Mouse (Mus musculus) ES-E14 (cell line): ENCODE results near the gene Nxph4. TPM values are rescaled to one million over a fixed set of nuclear protein-coding genes. Genes with fewer than 3 reads are reported as not detected.

Experiments used
- DNase-seq: peaks from one replicate; pipeline ENCODE4 v3.0.0-alpha.2; 2013; ENCODE audit warnings: low read depth, low spot score
- H3K27ac ChIP-seq: 2 replicates; pipeline ENCODE4 v1.5.1; 2012; ENCODE audit warnings: low read depth, mild to moderate bottlenecking, low read length, moderate library complexity, mixed read lengths; ENCODE audit not compliant: poor library complexity, insufficient read depth, severe bottlenecking
- H3K36me3 ChIP-seq: 2 replicates; pipeline ENCODE4 v1.6.1; 2012; ENCODE audit warnings: mild to moderate bottlenecking, low read length, moderate library complexity, mixed read lengths; ENCODE audit not compliant: control insufficient read depth, poor library complexity, insufficient read depth, severe bottlenecking
- H3K4me1 ChIP-seq, 2 experiments: fragments of 150-350 bp in 1 of 2; sonication (generic) in 1 of 2; 2 replicates each; pipeline ENCODE4 v1.6.1; 2012; ENCODE audit warnings: low read length in 2 of 2, mild to moderate bottlenecking in 1 of 2, mixed read lengths in 1 of 2; ENCODE audit not compliant: control insufficient read depth in 2 of 2, insufficient read depth in 2 of 2, poor library complexity in 1 of 2
- H3K4me3 ChIP-seq, 2 experiments: fragments of 150-350 bp in 1 of 2; sonication (generic) in 1 of 2; 2 replicates each; pipeline ENCODE4 v1.5.1; 2012; ENCODE audit warnings: low read length in 2 of 2, low read depth in 1 of 2, mild to moderate bottlenecking in 1 of 2, mixed read lengths in 1 of 2; ENCODE audit not compliant: insufficient read depth in 1 of 2, poor library complexity in 1 of 2, severe bottlenecking in 1 of 2
- H3K9ac ChIP-seq: 2 replicates; pipeline ENCODE4 v1.6.1; 2012; ENCODE audit warnings: low read depth, mild to moderate bottlenecking, low read length, mixed read lengths; ENCODE audit not compliant: poor library complexity, insufficient read depth, severe bottlenecking
- H3K9me3 ChIP-seq: fragments of 150-350 bp; sonication (generic); 2 replicates; pipeline ENCODE4 v1.6.1; 2012; ENCODE audit warnings: low read depth, mild to moderate bottlenecking, low read length; ENCODE audit not compliant: control insufficient read depth, insufficient read depth
- CHD2 ChIP-seq: IDR thresholded peaks from 2 replicates; pipeline ENCODE4 v1.6.1; 2014; ENCODE audit warnings: mild to moderate bottlenecking, low read depth, low read length, inconsistent platforms
- HCFC1 ChIP-seq: IDR thresholded peaks from 2 replicates; pipeline ENCODE4 v1.6.1; 2012; ENCODE audit warnings: low read length, inconsistent platforms, borderline replicate concordance; ENCODE audit not compliant: insufficient read depth
- MAFK ChIP-seq: IDR thresholded peaks from 2 replicates; pipeline ENCODE4 v1.6.1; 2014; ENCODE audit warnings: mild to moderate bottlenecking, low read depth, low read length, inconsistent platforms; ENCODE audit not compliant: insufficient read depth
- ZC3H11A ChIP-seq: IDR thresholded peaks from 2 replicates; pipeline ENCODE4 v1.6.1; 2012; ENCODE audit warnings: low read depth, mild to moderate bottlenecking, inconsistent platforms, low read length, borderline replicate concordance
- ZNF384 ChIP-seq: IDR thresholded peaks from 2 replicates; pipeline ENCODE4 v1.6.1; 2012; ENCODE audit warnings: low read depth, low read length, inconsistent platforms
- in situ Hi-C, 2 experiments: fragments of 600-800 bp; cut with MboI; formaldehyde crosslinking; loops; one replicate each; pipeline ENCODE4 v1.15.1; 2025; ENCODE audit warnings: low sequenced_read_pairs in 2 of 2, inconsistent platforms in 1 of 2; ENCODE audit not compliant: unreplicated experiment in 2 of 2
- total RNA-seq: library from RNA; depleted of rRNA; stranded (reverse); fragments of 300-350 nt; gene quantifications from 2 replicates; pipeline ENCODE4 v1.2.3, GENCODE M21; 2012

The Nxph4 gene
- total RNA-seq, 1 experiment, result 0.76 TPM

DNA sequence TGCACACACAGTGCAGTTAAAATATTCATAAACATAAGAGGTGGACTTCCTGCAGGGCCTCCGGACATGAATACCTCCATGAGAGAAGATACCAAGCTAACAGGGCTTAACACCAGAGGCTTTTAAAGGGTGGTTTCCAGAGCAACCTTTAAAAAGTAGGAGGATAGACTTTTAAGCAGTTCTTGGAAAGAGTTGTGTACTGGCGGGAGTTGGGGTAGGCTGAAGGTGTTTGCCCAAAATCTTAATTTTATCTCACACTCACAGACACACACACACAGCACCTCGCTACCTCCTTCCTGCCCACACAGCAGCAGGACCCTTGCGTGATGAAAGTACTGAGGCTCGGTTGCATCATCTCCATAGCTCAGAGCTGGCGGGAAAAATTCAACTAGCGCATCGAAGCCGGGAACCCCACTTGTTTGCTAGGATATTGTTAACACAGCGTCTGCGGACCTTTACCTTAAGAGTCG, 12.7 kb downstream of the Nxph4 start:
- in situ Hi-C loops, result no loop called here
- Histone ChIP-seq H3K36me3 (peaks cover 41% of the 10 kb centered on the region), H3K4me3 (peak overlapping the region; percentile 58 to 94), H3K9me3 (no peaks in the 10 kb centered on the region), H3K9ac (peak overlapping the region; percentile 97), H3K27ac (peak overlapping the region; percentile 42; the same call in 1 of the 2 replicates), H3K4me1 (peaks cover 7 to 40% of the 10 kb centered on the region in 2 experiments; a peak in 3 of 4 replicates)
- no peak for TF ChIP-seq ZNF384
- TF ChIP-seq HCFC1, result no peak
- no peak for TF ChIP-seq MAFK
- no peak for TF ChIP-seq ZC3H11A
- no peak for TF ChIP-seq CHD2
- no peak for DNase-seq

DNA sequence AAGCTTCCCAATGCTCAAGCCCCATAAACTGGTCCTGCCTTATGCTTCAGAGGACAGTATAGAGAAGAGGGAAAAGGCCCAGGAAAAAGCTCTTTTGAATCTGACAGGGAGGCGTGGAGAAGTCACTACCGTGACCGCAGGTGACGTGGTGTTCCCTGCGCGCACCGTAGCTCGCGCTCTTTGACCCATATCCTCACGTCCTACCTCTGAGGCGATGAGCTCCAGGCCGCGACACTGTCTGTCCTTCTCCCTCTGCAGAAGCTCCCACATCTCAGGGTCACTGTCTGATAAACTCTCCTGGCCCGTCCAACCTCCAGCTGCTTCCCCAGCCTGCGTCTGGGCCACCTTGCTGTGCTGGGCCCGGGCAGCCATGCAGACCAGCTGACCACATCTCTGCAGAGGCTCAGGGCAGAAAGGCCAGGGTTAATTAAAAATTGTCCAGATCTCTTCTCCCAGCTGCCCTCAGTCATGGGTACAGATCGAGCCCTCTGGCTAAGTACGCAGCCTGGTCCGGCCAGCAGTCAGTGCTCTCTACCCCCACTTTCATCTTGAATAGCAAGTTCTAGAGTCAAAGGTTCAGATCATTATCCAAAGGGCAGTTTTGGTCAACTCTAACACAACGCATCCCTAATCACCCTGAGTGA, 13.5 kb downstream of the Nxph4 start:
- H3K27ac ChIP-seq, result no peak overlapping the region
- no peak for DNase-seq
- in situ Hi-C loops, result no loop called here
- peaks cover 7 to 45% of the 10 kb centered on the region in 2 experiments; a peak in 3 of 4 replicates for H3K4me1 ChIP-seq
- H3K4me3 ChIP-seq, result peak overlapping the region; percentile 58 to 94
- TF ChIP-seq HCFC1, result no peak
- no peak for TF ChIP-seq MAFK
- TF ChIP-seq ZNF384, result no peak
- TF ChIP-seq ZC3H11A, result no peak
- no peaks in the 10 kb centered on the region for H3K9me3 ChIP-seq
- H3K36me3 ChIP-seq, result peaks cover 41% of the 10 kb centered on the region
- peak overlapping the region; percentile 97; the same call in 1 of the 2 replicates for H3K9ac ChIP-seq

DNA sequence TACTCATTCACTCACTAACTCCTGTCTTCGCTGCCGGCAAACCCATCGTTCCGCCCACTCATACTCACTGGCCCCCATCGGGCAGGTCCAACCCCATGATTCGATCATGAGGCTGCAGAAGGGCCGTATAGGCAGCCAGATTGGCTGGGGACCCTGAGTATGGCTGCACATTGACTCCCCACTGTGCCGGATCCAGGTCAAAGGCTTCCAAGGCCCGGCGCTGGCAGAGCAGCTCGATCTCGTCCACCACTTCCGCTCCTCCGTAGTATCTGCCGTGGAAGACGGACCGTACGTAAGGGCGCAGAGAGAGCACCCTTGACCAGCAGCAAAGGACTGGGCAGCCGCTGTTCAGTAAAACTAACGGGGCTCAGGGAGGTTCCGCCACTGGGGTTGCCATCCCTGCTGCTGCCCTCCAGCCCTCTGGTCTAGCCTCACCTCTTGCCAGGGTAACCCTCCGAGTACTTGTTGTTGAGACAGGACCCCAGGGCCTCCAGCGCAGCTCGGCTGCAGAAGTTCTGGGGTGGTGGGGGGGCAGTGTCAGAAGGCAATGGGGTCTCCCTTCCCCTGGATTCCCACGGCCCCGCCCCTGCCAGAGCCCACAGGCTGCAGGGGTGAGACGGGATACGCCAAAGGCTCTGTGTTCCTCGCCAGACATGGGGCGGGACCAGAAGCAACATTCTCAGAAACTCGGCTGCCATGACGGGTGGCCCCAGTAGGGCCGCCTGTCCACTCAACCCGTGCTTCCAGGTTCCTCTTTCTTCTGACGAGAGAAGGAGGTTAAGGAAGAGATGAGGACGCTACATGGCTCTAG, 14.3 kb downstream of the Nxph4 start:
- Histone ChIP-seq H3K27ac (no peak overlapping the region), H3K4me1 (peaks cover 7 to 50% of the 10 kb centered on the region in 2 experiments; a peak in 3 of 4 replicates), H3K9me3 (no peaks in the 10 kb centered on the region), H3K36me3 (peaks cover 41% of the 10 kb centered on the region), H3K4me3 (peak overlapping the region; percentile 58 to 94), H3K9ac (peak overlapping the region; percentile 9; the same call in 1 of the 2 replicates)
- TF ChIP-seq ZNF384 (no peak), MAFK (no peak), ZC3H11A (no peak), CHD2 (no peak), HCFC1 (no peak)
- DNase-seq, result no peak
- in situ Hi-C loops, result no loop called here

DNA sequence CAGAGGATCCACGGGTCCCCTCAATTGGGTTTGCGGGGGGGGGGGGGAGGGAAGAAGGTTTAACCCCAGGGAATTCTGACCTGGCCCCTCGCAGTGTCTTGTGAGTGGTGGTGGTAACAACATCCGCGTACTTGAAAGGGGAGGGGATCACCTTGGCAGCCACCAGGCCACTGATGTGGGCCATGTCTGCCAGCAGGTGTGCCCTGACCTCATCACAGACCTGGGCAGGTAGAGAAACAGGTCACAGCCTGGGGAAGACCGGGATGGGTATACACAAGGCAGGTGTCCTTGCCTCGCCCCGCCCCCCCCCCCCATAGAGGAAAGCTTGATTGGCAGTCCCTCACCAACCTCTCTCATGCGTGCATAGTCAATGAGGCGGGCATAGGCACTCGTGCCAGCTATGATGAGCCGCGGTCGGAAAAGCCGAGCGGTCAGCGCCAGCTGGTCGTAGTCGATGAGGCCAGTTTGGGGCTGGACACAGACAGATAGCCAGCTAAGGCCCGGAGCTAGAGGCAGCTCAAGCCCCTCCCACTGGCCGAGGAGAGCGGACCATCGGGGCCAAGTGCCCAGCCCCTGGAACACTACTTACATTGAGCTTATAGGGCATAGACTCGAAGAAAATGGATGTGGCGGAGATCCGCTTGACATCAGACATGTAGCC, 15.2 kb downstream of the Nxph4 start:
- H3K4me3 ChIP-seq, result peak overlapping the region in 1 of 2 experiments; percentile 94; a peak in 2 of 4 replicates
- H3K36me3 ChIP-seq, result peaks cover 41% of the 10 kb centered on the region
- no peak overlapping the region for H3K9ac ChIP-seq
- H3K27ac ChIP-seq, result no peak overlapping the region
- DNase-seq, result no peak
- TF ChIP-seq ZC3H11A (no peak), CHD2 (no peak)
- no peaks in the 10 kb centered on the region for H3K9me3 ChIP-seq
- in situ Hi-C loops, result no loop called here
- H3K4me1 ChIP-seq, result peaks cover 7 to 53% of the 10 kb centered on the region in 2 experiments; a peak in 3 of 4 replicates
